Mouse (Mus musculus): ENCODE measurements around the gene Efcab14.

DNA sequence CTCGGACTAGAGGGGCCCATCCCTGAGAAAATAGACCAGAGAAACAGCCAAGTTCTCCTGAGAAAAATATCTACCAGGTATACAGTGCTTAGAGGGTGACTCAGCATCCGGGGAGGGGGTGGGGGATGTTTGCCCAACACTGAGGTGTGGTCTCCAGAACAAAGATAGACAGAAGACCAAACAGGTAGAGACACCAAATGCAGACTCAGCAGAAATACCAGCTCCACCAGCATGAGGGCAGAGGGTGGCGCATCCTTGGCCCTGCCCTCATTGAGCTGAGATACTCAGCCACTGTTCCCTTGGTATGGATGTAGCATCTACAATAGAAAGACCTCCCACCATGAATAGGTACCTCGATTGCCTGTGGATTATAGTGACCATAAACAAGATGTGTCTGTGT lies 2.7 kb upstream of the Efcab14 start:
- TF ChIP-seq BHLHE40 (IDR thresholded peaks at IDR 0.05; ENCODE audit: low read depth, low read length): no peak
- no peak for TF ChIP-seq ELF1 (IDR thresholded peaks at IDR 0.05; ENCODE audit: low read depth, low read length)

Data from CH12.LX (cell line).